Mouse (Mus musculus) lung, postnatal 0 days (tissue): ENCODE results near the gene Yju2. TPM values are rescaled to one million over a fixed set of nuclear protein-coding genes. Genes with fewer than 3 reads are reported as not detected.

ENCODE experiments used
- ATAC-seq: fragments of 200-750 bp; cut with Nextera tagmentation; 2 replicates; pipeline ENCODE4 v1.8.0; 2017; ENCODE audit warnings: moderate library complexity
- DNase-seq: peaks from one replicate; pipeline ENCODE4 v3.0.0-alpha.2; 2016; ENCODE audit warnings: low spot score
- H3K27ac ChIP-seq: fragments of 300-500 bp; sonication (generic); 2 replicates; pipeline ENCODE4 v1.5.1; 2014; ENCODE audit warnings: antibody characterized with exemption, mild to moderate bottlenecking, low read length, mixed read lengths
- H3K27me3 ChIP-seq: fragments of 300-500 bp; sonication (generic); replicated peaks from 2 replicates; pipeline ENCODE4 v1.6.1; 2014; ENCODE audit warnings: low read length, mixed read lengths; ENCODE audit not compliant: insufficient read depth
- H3K36me3 ChIP-seq: fragments of 300-500 bp; sonication (generic); 2 replicates; pipeline ENCODE4 v1.6.1; 2014; ENCODE audit warnings: low read length, mixed read lengths; ENCODE audit not compliant: insufficient read depth
- H3K4me1 ChIP-seq: fragments of 300-500 bp; sonication (generic); 2 replicates; pipeline ENCODE4 v1.6.1; 2014; ENCODE audit warnings: antibody characterized with exemption, low read depth, low read length, mixed read lengths; ENCODE audit not compliant: insufficient read depth
- H3K4me2 ChIP-seq: fragments of 300-500 bp; sonication (generic); replicated peaks from 2 replicates; pipeline ENCODE4 v1.6.1; 2014; ENCODE audit warnings: low read depth, mild to moderate bottlenecking, low read length, moderate library complexity, mixed read lengths
- H3K4me3 ChIP-seq: fragments of 300-500 bp; sonication (generic); 2 replicates; pipeline ENCODE4 v1.5.1; 2014; ENCODE audit warnings: low read depth, low read length
- H3K9ac ChIP-seq: fragments of 300-500 bp; sonication (generic); replicated peaks from 2 replicates; pipeline ENCODE4 v1.6.1; 2014; ENCODE audit warnings: low read depth, mild to moderate bottlenecking
- H3K9me3 ChIP-seq: fragments of 300-500 bp; sonication (generic); 2 replicates; pipeline ENCODE4 v1.6.1; 2016; ENCODE audit warnings: low read length, mixed read lengths
- CTCF ChIP-seq: IDR thresholded peaks from 2 replicates; pipeline ENCODE4 v1.5.1; 2016; ENCODE audit warnings: antibody characterized with exemption, mild to moderate bottlenecking
- EP300 ChIP-seq: IDR thresholded peaks from 2 replicates; pipeline ENCODE4 v1.6.1; 2016; ENCODE audit warnings: antibody characterized with exemption, mild to moderate bottlenecking, control low read depth
- WGBS: fragments of 180-500 bp; shearing (Covaris S2); extraction: QIAGEN DNeasy Blood & Tissue Kit; methylation state at CpG from one replicate; pipeline ENCODE4 v1.1.7; 2014; 5-methylcytosine and 5-hydroxymethylcytosine counted together
- polyA plus RNA-seq: library from polyadenylated mRNA; unstranded; fragments of >200 nt; fragmentation: Nextera tagmentation; extraction: Ambion mirVana; gene quantifications from 2 replicates; pipeline ENCODE4 v1.2.1, GENCODE M21; 2015

Yju2 gene
- polyA plus RNA-seq, 1 experiment from 2014 or later, result 19.2 TPM

- no peaks in the 10 kb centered on the region for H3K27me3 ChIP-seq
- no peaks in the 10 kb centered on the region for H3K9me3 ChIP-seq
- H3K4me1 ChIP-seq, result peaks cover 4% of the 10 kb centered on the region; the same call in 1 of the 2 replicates
- no peak for DNase-seq
- no peak for ATAC-seq
- H3K27ac ChIP-seq, result no peak overlapping the region
- WGBS, result 36% methylated on average over 16 of the region's 16 CpGs
- H3K36me3 ChIP-seq, result no peaks in the 10 kb centered on the region
- no peak overlapping the region for H3K4me3 ChIP-seq
- H3K9ac ChIP-seq, result no peak overlapping the region
- H3K4me2 ChIP-seq, result no peak overlapping the region
- no peak for TF ChIP-seq CTCF
- TF ChIP-seq EP300, result no peak
Measured at GRCm38 (mm10) chr17:55954229-55954628, 4.7 kb upstream of the Yju2 start.

- H3K4me2 ChIP-seq, result peak overlapping the region; percentile 44
- no peaks in the 10 kb centered on the region for H3K36me3 ChIP-seq
- WGBS, result 2% methylated on average over 25 of the region's 26 CpGs
- peak; percentile 14 for ATAC-seq
- no peaks in the 10 kb centered on the region for H3K9me3 ChIP-seq
- H3K9ac ChIP-seq, result no peak overlapping the region
- H3K4me1 ChIP-seq, result peaks cover 4% of the 10 kb centered on the region; the same call in 1 of the 2 replicates
- no peak for TF ChIP-seq EP300
- TF ChIP-seq CTCF, result peak; percentile 10; the same call in 1 of the 2 replicates
- H3K27me3 ChIP-seq, result no peaks in the 10 kb centered on the region
- no peak overlapping the region for H3K27ac ChIP-seq
- peak; percentile 80 for DNase-seq
- H3K4me3 ChIP-seq, result peak overlapping the region; percentile 19; the same call in 1 of the 2 replicates
Measured at GRCm38 (mm10) chr17:55956129-55956528, 2.8 kb upstream of the Yju2 start.

DNA sequence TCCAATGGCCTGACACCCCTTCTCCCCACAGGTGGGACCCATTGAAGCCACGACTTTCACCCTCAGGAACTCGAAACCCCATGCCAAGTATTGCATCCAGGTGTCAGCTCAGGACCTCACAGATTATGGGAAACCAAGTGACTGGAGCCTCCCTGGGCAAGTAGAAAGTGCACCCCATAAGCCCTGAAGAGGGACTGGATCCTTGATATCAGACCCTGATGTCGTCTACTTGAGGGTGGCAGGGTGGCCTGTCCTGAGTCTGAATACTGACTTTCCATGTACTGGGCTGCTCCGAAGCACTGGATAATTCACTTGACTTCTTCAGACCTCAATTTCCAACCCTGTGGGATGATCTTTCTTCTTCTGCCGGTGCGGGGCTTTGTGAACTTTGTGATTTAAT is 2.3 kb upstream of the Yju2 start:
- no peak; the same call in 1 of the 2 replicates for TF ChIP-seq CTCF
- no peak for TF ChIP-seq EP300
- peak overlapping the region; percentile 44; the same call in 1 of the 2 replicates for H3K4me2 ChIP-seq
- H3K27me3 ChIP-seq, result no peaks in the 10 kb centered on the region
- H3K4me3 ChIP-seq, result 0 out of 2 replicates have a peak overlapping the region, but pooled peaks have one; percentile 19
- DNase-seq, result no peak
- H3K36me3 ChIP-seq, result no peaks in the 10 kb centered on the region
- no peak overlapping the region for H3K27ac ChIP-seq
- ATAC-seq, result no peak
- H3K9ac ChIP-seq, result no peak overlapping the region
- peaks cover 4% of the 10 kb centered on the region; the same call in 1 of the 2 replicates for H3K4me1 ChIP-seq
- 38% methylated on average over 6 of the region's 6 CpGs for WGBS
- H3K9me3 ChIP-seq, result no peaks in the 10 kb centered on the region

- Histone ChIP-seq H3K27ac (no peak overlapping the region), H3K4me1 (peaks cover 4% of the 10 kb centered on the region; the same call in 1 of the 2 replicates), H3K4me3 (no peak overlapping the region), H3K9me3 (no peaks in the 10 kb centered on the region), H3K9ac (no peak overlapping the region), H3K36me3 (no peaks in the 10 kb centered on the region), H3K27me3 (no peaks in the 10 kb centered on the region), H3K4me2 (no peak overlapping the region)
- peak; percentile 85 for DNase-seq
- TF ChIP-seq CTCF (peak; percentile 89), EP300 (no peak)
- ATAC-seq, result no peak
- WGBS, result 15% methylated on average over 9 of the region's 9 CpGs
Measured at GRCm38 (mm10) chr17:55957168-55957567, 1.7 kb upstream of the Yju2 start.

DNA sequence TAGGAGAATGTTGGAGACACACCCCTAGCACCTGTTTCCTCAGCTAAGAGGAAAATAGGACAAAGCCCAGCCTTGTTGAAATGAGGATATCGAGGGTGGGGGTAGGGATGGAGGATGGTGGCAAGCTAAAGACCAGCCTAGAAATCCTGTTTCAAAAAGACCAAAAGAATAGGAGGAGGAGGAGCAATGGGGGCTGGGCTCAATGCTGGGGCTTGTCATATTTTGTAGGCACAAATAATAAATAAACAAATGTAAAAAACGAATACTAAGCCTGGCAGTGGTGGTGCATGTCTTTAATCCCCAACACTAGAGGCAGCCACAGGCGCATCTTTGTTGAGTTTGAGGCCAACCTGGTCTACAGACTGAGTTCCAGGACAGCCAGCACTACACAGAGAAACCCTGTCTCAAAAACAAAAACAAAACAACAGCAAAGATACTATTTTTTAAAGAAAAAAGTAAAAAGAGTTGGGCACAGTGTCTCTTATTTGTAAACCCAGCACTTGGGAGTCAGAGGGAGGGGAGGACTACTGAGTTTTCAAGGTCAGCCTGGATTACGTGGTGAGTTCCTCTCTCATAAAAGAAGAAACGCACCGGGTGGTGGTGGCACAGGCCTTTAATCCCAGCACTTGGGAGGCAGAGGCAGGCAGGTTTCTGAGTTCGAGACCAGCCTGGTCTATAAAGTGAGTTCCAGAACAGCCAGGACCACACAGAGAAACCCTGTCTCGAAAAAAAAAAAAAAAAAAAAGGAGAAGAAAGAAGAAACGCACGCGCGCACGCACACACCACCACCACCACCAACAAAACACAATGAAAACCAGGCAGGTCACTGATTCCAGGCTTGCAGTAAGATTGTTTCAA is 944 bp upstream of the Yju2 start:
- no peak for TF ChIP-seq CTCF
- no peak for TF ChIP-seq EP300
- peak overlapping the region; percentile 90; the same call in 1 of the 2 replicates for H3K27ac ChIP-seq
- H3K4me1 ChIP-seq, result peaks cover 4% of the 10 kb centered on the region; the same call in 1 of the 2 replicates
- no peaks in the 10 kb centered on the region for H3K27me3 ChIP-seq
- peak overlapping the region; percentile 41 for H3K4me2 ChIP-seq
- H3K9ac ChIP-seq, result no peak overlapping the region
- no peaks in the 10 kb centered on the region for H3K9me3 ChIP-seq
- no peak for ATAC-seq
- 72% methylated on average over 13 of the region's 13 CpGs for WGBS
- H3K36me3 ChIP-seq, result no peaks in the 10 kb centered on the region
- no peak for DNase-seq
- H3K4me3 ChIP-seq, result no peak overlapping the region

GRCm38 (mm10) chr17:55958584-55958886 is 364 bp upstream of the Yju2 start:
- Histone ChIP-seq H3K4me2 (peak overlapping the region; percentile 41), H3K27me3 (no peaks in the 10 kb centered on the region), H3K9me3 (no peaks in the 10 kb centered on the region), H3K9ac (no peak overlapping the region), H3K4me1 (peaks cover 4% of the 10 kb centered on the region; the same call in 1 of the 2 replicates), H3K27ac (peak overlapping the region; percentile 90), H3K4me3 (peak overlapping the region; percentile 46; the same call in 1 of the 2 replicates), H3K36me3 (no peaks in the 10 kb centered on the region)
- no peak for DNase-seq
- no peak for ATAC-seq
- TF ChIP-seq EP300 (no peak), CTCF (no peak)
- WGBS, result 25% methylated on average over 2 of the region's 2 CpGs
